Mouse (Mus musculus): ENCODE results near the gene Nemp1.

Nemp1 gene

DNA sequence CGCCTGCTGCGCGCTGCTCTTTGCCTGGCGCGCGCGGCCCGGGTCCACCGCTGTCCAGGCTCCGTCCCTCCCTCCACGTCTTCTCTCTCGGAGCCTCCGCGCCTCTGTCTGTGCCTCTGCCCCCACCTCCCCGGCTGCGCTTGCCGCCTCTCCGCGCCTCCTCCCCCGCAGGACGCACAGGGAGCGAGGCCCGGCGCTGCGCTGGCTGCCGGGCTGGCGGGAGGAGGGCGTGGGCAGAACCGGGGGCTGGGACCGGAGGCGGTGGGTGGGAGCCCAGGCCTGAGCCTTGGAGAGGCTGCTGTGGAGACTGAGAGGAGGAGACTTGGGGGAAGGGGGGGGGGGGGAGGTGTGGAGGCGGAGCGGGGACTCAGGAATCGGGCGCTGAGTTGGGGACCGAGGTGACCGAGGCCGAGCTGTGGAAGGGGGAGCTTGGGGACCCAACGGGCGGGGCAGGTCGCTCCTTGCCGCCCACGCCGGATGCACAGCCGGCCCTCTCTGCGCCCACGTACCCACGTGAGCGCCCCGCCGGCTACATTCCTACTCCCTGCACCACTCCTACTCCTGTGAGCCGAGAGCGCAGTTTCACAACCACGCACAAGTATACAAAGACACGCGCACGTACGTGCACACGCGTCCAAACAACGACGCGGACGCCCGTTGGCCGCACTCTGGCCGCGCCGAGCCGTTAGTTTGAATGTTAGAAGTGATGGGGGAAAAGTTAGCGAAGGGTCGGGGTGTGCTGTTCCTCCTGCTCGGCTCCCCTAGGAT, at the start of gene Nemp1:
Gene Nemp1 (plus strand): TSS at position 401 of the 768 bp plus-strand sequence.
- DNase-seq, result peak; percentile 76 to 84

DNA sequence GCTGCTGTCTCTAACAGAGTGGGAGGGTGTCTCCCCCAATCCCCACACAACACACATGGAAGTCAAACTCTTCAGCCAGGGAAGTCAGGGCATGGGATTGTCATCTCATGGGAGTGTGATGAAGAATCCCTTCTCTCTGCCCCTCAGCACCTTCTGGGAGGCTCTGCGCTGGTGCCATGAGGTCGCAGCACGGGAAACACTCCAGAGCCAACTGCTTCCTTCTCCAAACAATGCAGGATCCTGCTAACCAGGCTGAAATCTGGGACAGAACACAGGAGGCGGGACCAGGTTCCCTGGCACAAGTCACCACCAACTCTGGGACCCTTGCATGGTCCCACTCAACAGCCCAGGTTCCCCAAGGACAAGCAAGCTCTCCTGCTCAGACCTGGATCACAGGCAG, 49.4 kb upstream of the Nemp1 start:
- no peak for DNase-seq

DNA sequence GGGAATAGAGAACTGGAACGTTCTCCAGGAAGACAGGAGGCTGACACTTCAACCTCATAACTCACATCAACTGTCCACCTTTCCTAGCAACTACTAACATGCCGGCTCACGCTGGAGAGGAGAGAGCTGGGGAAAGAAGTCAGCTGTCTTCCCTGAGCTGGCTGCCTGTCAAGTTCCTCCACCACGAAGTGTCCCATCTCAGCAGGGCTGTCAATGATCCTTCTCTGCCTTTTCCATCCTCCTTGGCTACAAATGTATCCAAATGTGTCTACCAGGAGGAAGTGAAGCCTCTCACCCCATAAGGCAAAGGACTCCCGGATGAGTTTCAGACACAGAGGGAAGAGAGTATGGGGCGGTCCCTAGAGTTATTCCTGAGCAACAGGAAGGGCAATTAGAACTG, 48.5 kb upstream of the Nemp1 start:
- no peak for DNase-seq

DNA sequence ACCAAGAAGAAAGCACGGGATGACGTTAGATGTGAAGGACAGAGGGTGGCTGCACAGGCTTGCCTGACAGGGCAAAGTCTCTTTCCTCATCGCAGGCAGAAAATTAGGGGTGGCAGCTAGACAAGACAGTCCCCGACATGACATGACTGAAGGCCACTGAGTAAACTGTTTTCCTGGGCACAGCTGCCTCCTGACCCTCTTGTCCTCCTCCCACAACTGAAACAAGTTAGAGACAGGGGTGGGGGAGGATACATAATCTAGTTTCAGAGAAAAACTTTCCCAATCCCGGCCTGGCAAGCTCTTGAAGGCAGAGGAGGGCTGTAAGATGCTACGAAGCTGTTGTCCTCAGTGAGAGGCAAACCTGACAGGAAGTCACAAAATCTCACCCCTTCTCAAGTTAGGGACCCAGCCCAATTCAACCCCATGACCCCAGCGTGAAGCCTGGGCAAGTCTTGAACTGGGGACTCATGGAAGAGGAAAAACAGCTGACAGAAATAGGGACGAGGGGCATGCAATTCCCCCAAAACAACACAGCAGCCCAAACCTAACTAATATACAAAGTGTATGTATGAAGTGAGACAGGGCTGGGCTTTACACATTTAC, 47.5 kb upstream of the Nemp1 start:
- DNase-seq, result no peak

DNA sequence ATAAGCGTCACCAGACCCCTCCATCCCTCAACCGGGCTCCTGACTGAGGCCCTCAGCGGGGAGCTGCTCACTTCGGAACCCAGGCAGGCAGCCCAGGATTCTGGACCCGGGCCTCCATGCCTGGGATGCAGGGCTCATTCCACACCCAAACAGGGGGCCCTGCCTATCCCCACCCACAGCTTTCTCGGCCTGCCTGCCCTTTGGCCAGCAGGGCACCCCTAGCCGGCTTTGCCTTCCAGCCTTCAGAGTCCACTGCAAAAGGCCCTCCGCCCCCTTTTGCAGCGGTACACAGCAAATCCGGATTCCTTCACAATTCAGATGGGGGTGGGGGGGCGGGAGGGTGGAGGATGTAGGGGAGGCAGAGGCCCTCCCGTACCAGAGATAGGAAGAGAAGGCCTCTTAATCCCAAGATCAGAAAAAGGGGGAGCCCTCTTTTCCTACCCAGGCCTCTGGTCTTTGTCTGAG, 46.7 kb upstream of the Nemp1 start:
- DNase-seq, result no peak

DNA sequence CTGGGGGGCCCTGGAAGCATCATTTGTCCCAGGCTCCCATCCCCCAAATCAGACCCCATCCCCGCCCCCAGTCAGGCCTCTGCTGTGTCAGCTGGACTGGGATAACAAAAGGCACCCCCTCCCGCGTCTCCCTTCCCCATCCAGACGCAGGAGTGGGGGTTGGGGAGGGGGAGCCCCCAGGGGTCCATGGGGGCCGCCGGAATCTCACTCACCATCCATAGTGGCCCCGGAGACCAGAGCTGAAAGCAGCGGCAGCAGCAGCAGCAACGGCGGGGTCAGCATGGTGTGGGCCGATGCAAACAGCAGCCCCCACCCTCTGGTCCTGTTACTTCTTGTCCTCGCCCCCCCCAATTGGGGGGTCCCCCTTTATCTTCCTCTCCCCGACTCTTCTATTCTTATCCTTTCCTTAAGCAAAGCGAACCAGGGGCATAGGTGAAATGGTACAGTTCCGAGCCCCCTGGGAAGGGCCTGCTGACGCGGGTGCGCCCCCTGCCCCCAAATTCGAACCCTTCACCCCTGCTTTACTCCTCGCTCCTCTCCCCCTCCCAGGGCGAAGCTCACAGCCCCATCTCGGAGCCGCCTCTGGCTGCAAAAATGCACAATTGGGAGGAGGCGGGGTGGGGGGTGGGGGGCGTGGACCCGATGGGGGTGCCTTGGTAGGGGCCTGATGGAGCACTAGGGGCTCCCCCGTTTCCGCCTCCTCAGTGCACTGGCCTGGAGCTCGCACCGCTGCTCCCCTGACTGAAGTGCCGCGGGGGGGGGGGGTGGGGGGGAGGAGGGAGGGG, 46.1 kb upstream of the Nemp1 start, which contains the start of gene Lrp1:
Gene Lrp1 (minus strand): TSS at position 743 of the 785 bp plus-strand sequence.
- peak; percentile 19 to 52 for DNase-seq

DNA sequence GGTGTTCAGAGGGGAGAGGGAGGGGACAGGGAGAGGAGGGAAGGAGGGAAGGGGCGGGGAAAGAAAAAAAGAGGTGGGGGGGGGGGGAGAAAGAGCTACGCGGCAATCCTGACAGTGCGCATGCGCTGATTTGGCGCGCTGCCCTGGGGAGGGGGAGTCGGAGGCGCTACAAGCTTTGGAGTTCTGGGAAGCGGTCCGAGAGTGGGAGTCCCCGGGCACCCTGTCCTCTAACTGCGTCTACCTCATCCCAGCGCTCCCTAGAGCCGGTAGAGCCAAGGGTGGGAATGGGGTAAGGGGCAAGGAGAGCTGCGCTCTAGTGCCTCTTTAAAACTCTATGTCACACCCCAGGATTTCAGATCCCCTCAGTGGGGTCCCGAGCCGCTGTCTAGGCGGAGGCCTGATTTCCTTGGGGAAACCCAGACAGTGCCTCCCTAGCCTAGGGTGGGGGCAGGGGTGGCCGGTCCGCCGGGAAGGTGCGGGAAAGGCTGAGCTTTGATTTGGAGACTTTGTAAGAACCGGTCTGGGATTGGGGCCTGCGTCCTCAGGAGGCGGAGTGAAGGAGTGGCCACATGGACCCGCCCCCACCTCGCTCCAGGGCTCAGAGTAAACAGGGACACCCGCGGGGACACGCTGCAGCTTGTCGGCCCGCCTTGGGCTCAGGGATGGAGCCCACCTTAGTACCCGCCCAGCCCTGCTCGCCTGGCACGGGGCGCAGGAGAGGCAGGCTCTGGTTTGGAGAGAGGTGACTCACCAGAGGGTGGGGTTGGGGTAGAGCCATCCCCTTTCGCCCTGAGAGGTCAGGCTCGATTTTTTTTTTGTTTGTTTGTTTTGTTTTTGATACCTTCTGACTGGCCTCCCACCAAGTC, 45.3 kb upstream of the Nemp1 start:
- peak; percentile 57 to 61 for DNase-seq

DNA sequence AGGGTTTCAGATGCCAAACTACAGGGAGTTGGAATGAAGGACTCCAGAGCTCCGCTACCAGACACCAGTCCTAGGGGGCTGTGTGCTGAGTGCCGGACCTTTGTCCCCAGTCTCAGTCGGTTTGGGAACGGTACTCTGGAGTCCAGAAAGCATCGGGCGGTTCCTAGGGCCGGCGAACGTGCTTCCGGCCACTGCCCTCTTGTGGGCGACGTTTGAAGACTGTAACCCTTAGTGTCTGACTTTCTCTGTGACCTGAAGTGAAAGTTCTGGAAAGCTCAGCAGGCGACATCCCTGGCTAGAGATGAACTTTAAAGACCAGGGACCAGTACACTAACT, 44.7 kb upstream of the Nemp1 start:
- no peak for DNase-seq

DNA sequence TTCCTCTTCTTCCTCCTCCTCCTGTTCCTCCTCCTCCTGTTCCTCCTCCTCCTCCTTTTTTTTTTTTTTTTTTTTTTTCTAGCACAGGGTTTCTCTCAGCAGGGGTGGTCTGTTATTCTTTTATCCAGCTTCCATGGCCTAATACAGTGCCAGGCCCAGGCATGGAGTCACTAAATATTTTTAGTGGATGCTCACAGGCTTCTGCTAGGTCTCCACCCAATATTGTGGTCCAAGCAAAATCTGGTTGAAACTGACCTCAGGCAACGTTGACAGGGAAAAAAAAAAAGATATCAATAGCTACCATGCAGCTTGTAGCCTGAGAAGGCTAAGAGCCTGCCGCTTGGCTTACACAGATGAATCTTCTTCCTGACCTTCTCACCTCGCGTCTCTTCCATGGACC, 44.0 kb upstream of the Nemp1 start:
- no peak for DNase-seq

DNA sequence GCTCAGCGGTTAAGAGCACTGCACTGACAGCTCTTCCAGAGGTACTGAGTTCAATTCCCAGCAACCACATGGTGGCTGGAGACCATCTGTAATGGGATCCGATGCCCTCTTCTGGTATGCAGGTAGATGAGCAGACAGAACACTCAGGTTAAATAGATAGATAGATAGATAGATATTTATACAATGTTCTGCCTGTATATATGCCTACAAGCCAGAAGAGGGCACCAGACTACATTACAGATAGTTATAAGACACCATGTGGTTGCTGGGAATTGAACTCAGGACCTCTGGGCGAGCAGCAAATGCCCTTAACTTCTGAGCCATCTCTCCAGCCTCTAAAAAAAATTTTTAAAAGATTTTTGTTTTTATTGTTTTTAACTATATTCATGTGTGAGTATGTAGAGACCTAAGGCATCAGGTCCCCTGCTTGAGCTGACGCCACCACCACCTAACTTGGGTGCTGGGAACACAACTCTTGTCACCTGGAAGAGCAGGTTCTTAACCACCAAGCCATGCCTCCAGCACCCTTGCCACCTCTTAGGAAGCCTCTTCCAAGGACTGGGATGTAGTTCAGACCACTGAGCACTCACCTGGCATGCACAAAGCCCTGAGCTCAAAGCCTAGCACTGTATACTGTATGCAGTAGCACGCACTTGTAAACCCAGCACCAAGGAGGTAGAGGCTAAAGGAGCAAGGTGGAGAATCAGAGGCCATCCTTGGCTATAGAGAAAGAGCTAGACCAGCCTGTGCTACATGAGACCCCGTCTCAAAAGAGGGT, 43.1 kb upstream of the Nemp1 start:
- no peak for DNase-seq

DNA sequence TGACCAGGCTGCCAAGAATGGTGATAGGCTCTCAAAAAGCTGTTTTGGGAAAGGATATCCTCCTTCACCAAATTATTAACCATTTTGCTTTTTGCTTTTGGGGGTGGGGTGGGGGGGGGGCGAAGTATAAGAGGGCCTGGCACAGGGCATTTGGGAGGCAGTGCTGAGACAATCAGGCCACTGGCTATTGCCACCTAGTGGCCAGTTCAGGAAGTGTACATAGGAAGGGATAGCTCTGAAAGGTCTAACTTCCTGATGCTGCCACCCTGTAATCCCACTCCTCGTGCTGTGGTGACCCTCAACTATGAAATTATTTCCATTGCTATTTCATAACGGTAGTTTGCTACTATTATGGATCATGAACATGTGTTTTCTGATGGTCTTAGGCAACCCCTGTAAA, 40.3 kb upstream of the Nemp1 start:
- DNase-seq, result no peak

DNA sequence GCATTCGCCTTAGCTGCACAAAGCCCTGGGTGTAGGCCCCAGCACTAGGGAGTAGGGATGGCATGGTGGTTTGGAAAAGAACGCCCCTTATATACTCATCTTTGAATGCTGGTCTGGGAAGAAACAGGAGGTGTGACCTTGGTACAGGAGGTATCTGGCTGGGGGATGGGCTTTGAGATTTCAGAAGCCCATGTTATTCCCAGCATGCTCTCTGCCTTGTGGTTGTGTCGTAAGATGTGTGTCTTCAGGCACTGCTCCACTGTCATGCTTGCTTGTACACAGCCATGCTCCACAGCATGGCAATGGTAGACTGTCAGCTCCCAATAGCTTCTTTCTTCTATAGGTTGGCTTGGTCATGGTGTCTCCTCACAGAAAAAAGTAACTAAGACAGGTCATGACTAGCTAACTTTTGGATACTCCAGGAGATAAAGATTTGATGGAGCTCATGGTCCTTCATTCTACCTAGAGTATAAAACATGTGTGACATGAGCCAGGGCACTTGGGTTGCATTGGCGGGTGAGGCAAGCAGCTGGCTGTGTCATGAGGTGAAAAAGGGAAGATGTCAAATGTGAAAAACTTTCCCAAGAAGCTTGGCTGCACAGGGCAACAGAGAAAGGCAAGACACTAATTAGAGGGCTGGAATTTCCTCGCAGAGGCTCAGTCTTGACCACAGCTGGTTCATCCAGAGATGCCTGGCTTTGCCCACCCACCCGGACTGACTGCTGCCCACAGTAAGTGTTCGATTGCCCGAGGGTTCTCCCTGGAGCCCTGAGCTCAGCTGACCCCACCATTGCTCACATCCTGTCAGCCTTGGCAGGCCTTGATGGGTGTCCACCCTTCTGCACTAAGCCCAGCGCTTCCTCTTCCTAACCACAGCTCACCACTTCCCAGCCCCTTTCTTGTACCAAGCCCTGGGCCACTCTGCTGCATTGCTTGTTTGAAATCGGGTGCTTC, 35.2 kb upstream of the Nemp1 start:
- no peak for DNase-seq

DNA sequence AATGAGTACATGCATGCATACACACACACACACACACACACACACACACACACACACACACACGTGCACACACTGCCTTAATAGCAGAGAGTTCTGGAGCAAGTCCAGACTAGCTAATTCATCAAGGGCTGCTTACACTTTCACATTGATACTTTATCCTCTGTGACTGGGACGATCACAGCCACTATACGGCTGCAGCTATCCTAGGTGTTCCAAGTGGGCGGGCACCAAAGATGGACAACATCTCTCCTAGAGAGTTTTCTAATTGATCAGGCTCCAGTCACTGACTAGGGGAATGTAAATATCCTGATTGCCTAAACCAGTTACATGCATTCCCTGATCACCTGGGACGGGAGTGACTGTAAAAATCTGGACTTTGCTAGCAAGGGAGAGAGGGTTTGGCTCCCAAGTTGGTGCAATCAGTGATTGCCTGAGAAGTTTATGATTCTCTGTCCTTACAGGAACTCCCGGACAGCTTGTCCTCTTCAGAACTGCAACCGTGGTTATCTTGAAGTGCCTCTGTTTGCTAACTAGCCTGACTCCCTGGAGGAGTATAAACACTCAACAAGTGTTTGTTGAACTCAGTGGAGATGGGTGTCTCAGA, 33.9 kb upstream of the Nemp1 start:
- DNase-seq, result no peak

DNA sequence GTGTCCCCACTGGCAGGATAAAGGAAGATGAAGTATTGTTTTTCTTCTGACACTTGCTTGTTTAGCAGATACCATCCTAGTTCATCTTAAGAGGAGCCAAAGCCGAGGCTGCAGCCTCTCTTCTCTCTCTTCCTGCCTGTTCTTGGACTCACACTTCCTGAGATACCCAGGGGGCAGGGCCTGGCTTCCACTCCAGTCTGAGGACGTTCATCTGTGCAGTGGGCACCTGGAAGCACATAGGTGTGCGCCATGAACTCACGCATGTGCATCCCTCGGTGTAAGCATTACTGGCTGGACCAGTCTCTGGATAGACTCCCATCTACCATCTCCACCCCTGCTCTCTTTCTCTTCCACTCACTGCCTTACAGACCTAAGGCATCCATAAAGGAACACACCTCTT, 26.3 kb upstream of the Nemp1 start:
- DNase-seq, result no peak

DNA sequence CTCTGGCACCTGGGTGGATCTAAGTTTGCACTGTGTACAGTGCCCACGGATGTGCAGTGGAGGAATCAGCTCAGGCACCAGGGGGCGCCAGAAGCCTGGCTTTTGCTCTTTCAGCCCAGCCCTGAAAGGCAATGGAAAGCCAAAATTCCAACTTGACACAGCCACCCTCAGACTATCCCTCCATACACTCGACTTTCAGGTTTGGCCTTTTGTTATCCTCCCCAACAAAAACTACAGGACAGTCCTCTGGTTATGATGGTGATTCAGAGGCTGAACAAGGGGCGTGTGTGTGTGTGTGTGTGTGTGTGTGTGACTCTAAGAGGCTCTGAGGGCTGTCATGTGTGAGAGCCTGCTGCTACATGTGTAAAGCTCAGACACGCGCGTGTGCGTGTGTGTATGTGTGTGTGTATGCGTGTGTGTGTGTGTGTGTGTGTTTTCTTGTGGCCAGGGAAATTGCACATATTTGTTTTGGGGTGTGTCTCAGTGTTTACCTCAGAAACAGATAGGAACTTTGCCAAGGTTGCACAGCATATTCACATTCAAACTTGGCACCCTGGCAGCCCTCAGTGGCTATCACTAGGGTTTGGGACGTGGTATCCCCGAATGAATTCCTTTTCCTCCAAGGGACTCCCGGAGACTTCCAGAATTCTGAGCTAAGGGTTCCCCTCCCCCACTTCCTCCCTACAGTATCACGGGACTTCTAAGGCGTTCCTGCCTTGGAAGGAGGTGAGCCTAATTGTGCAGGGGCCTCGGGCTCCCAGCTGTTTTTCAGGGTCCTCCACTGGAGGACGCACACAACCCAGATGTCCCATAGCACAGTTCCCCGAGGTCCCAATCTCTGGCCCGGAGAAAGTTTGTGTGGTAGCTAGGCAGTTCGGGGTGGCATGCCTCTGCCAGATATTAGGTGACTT, 24.6 kb upstream of the Nemp1 start:
- peak; percentile 85 to 91 for DNase-seq

DNA sequence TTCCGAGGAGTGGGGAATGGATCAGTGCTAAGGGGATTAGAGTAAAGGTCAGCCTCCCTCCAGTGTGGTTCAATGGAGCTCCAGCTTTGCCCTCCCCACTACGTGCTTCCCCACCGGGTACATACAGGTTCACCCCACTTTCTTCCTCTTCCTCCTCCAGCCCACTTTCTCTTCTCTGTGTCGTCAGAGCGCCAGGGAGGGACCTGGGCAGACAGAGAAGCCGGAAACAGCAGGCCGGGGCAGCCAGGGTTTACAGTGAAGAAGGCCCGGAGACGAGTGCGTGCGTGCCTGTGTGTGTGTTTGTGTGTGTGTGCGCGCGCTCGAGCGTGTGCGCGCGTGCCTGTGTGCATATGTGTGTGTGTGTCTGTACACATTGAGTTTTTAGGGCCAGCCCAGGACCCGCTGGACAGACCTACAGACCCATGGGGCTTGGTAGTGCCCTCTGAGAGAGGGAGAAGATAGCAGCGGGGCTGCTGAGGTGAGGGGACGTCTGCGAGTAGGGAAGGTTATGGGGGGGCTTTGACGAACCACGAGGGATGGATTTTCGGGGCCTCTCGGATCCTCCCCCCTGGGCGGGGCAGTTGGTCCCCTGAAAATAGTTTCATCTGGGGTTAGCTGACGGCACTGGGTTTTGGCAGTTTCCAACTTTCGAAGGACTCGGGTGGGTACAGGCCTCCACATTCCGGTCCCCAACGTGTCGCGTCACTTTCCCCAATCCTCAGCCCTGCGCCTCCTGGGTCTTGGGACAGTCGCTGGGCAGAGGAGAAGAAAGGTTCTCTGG, 23.7 kb upstream of the Nemp1 start, which contains the start of gene Stat6:
Gene Stat6 (plus strand): TSS at position 215 of the 781 bp plus-strand sequence.
- DNase-seq, result peak; percentile 84 to 90

DNA sequence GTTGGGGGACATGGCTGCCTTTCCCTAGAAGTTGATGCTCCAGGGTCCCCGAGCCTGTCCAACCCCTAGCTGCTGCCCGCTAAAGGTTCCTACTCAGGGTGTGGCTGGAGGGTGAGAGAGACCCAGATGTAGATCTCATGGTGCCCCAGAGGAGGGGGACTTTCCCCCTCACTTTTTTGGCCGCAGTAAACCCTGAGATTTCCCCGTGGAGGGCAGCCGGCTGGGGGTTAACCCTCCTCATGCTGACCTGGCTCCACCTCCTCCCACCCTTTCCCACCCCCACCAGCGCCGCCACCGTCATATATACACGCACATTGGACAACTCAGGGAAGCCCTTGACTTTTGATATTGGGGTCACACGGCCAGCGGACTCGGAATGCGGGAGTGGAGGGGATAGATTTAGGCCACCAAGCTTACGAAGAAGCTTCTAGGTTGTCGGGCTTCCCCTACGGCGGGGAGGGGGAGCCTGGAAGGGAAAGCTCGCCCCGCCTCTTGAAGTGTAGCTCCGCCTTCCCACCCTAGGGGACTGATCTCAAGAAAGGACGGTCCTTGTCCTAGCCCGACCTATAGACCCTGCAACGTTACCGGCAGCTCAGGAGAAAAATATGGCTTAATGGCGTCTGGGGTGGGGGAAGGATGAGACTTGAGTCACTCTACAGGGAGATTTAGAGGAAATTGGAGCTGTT, 23.0 kb upstream of the Nemp1 start:
- DNase-seq, result peak; percentile 83 to 84

DNA sequence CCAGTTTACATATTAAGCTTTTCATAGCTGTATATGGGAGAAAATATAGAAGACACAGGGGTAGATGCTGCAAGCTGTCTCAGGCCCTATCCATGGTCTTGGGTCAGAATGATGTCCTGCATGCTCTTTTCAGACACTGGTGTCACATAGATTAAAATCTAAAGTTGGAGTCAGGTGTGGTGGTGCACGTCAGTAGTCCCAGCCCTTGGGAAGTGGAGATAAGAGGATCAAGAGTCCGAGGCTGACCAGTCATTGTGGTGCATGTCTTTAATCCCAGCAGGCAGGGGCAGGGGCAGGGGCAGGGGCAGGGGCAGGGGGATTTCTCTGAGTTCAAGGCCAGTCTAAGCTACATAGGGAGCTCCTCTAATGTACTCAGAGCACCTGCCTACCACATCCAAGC, 20.9 kb upstream of the Nemp1 start:
- no peak for DNase-seq
